Mouse (Mus musculus): ENCODE results near the gene Srm.

DNA sequence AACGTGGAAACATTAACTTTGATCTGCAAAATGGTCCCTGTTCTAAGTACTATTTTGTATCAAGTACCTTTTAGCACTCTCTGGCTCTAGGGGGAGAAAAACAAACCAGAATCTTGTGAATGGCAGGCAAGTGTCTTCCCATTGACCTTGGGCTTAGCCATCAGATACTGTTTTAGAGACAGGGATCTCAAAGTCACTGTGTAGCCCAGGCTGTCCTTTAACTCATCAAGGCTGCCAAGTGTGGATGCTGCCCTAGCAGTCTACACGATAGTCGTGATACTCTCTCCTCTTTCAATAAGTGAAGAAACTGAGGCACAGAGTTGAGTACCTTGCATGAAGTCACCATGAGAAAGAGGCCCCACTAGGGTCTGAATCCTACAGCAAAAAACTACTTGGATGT lies 35.9 kb downstream of the Srm start:
- TF ChIP-seq POLR2A (IDR thresholded peaks at IDR 0.05; ENCODE audit: borderline replicate concordance, extremely low read depth, low read depth, low read length) (no peak), CTCF (IDR thresholded peaks at IDR 0.05; ENCODE audit: insufficient read depth, low read length) (no peak)
